Mouse (Mus musculus): ENCODE measurements around the gene Thegl.

Gene Thegl

DNA sequence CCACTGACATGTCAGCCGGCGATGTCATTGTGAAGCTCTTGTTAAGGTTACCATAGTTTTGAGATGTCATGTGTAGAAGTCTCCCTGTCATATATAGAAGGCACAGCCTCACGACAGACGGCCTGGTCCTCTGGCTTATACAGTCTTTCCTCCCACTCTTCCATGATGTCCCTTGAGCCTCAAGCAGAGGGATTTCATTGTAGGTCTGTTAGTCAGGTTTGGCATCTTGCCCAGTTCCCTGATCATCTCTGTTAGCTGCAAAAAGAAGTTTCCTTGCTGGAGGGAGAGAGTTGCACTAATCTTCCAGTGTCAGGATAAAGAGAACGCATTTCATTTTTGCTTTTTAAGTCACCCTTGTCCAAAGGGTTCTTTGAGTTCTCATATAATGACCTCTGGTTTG is 36.8 kb downstream of the Thegl start:
- no peak for DNase-seq (ENCODE audit: low spot score)

- no peak for DNase-seq (ENCODE audit: low spot score)
Observed at GRCm38 (mm10) chr5:77056881-77057440, 41.1 kb downstream of the Thegl start.

GRCm38 (mm10) chr5:77060363-77060762 is 44.5 kb downstream of the Thegl start:
- no peak for DNase-seq (ENCODE audit: low spot score)

DNA sequence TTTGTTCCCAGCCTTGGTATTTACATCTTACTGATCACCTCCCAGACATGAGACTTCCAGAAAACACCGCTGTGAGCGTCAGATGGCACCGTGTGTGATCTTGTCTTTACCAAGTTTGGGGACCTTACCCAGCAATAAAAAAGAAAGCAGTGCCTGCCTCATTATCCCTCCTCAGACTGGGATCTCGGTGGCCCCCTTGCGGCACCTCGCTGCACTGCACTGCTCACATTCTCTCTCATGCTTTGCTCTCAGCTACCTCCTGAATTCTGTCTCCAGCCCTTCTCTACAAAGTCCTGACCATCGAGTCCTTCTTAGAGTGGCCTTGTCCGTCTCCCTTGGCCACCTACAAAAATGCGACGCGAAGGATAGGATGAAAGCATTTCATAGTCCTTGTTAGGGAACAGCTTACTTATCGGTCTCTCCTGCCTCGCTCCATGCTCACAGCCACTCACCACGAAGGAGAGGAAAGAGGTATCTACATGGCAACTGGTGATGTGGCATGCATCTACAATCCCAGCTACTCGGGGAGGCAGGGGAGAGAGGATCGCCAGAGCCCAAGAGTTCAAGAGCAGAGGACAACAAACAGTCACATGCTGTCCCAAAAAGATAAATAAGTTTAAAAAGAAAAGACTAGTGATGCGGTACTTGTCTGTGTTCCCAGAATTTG is 45.7 kb downstream of the Thegl start:
- peak; percentile 22 for DNase-seq (ENCODE audit: low spot score)

DNA sequence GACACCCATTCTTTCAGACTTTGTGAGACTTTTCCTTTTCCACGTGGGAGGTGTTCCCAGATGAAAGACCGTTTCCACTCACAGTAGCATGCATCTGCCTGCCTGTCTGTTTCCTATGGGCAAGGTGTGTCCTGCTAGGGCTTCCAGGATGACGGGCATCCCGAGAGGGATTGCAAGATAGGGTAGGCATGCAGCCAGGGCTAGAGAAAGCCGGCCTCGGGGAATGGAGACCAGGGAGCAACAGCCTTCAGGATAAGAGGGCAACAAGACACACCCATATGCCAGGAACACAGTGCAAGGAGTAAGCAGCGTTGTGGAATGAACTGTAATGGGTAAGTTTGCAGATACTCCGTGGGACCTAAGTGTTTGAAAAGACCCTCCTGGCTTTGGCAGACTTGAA is 51.5 kb downstream of the Thegl start:
- DNase-seq (ENCODE audit: low spot score): no peak

DNA sequence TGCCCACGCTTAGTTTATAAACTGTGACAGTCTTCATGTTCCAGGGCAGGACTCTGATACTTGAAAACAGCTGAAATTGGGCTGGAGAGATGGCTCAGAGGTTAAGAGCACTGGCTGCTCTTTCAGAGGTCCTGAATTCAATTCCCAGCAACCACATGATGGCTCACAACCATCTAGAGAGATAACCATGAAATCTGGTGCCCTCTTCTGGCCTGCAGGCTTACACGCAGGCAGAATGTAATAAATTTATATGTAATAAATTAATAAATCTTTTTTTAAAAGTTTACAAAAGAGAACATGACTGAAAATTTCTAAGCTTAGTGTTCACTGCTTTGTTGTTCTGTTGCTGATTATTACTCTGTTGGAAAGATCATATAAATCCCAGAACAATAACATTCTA is 55.2 kb downstream of the Thegl start:
- DNase-seq (ENCODE audit: low spot score): no peak

DNA sequence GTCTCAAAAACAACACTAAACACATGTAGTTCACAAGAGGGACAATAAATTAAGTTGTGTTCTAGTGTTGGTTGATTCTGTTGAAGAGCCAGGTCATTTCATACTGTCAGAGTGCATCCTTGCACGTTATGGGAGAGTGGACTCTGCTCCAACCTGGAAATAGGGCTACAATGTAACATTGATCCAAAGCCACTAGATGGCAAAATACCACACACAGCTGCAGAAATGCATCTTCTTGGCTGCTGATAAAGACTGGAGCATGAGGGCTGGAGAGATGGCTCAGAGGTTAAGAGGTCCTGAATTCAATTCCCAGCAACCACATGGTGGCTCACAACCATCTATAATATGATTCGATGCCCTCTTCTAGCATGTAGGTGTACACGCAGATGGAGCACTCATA is 55.8 kb downstream of the Thegl start:
- DNase-seq (ENCODE audit: low spot score): no peak

- no peak for DNase-seq (ENCODE audit: low spot score)
Observed at GRCm38 (mm10) chr5:77073794-77074193, 58.0 kb downstream of the Thegl start.

- DNase-seq (ENCODE audit: low spot score): no peak
Observed at GRCm38 (mm10) chr5:77074914-77075313, 59.1 kb downstream of the Thegl start.

DNA sequence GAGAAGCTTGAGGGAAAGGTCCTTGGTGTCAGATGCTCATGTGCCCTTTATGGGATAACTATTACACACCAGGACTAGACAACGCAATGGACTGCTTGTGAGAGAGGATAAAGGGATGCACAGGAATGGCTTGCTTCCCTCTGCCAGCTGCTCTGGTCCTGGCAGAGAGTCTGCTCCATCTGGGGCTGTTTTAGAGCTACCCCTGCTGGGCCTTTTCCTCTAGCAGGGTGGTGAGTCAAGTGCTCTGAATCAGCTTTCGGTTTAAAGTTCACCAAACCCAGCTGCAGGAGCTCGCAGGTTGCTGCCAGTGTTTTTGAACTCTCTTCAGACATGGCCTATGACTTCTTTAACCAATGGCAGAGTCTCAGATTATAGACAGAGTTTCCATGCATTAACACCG is 60.1 kb downstream of the Thegl start:
- no peak for DNase-seq (ENCODE audit: low spot score)

DNA sequence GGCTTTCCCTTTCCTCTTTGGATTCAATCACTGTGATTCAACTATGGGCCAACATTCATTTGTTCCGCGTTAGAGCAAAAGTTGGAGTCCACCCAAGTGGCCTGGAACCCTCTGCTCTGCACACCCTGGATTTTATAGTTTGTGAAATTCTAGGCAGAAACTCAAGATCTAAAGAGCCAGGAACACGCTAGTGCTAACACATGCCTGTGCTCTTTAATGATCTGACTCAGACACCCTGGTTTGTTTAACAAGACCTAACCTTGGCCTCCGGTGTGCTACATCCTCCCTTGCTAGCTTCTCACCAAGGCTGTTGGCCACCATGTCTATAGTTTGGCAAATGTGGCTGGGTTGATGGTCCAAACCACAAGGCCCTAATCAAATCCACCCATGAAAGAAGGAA is 64.9 kb downstream of the Thegl start:
- DNase-seq (ENCODE audit: low spot score): no peak

GRCm38 (mm10) chr5:77082735-77083134 is 66.9 kb downstream of the Thegl start:
- DNase-seq (ENCODE audit: low spot score): no peak

- DNase-seq (ENCODE audit: low spot score): no peak
Observed at GRCm38 (mm10) chr5:77084418-77084817, 68.6 kb downstream of the Thegl start.

DNA sequence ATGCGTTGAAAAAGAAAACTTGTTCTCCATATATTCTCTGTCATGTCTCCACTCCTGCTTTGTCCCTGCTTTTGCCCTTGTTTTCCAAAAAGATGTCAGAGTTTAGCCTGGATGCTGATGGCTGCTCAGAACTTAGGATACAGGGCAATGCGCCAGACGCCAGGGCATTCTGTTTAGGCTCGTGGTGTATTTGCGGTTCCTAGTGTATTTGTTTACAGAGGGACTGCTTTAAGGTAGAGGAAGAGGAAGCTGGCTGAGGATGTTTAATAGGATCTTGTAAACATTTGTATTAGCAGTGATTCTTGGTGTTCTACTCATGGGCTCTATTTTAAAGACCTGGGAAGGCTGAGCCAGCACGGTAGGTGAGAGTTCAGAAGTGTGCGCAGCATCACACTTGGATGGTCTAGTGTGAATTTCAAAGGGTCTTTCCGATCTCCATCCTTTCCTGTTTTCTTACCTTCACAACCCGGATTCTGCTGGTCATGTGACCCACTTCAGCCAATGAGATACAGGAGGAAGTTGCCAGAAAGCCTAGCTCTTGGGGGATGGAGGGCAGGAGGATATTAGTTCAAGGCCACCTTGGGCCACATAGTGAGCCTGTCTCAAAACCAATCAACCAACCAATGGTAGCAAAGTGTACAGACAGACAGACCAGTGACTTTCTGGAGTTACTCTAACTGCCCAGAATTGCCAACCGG is 70.1 kb downstream of the Thegl start:
- DNase-seq (ENCODE audit: low spot score): no peak

DNA sequence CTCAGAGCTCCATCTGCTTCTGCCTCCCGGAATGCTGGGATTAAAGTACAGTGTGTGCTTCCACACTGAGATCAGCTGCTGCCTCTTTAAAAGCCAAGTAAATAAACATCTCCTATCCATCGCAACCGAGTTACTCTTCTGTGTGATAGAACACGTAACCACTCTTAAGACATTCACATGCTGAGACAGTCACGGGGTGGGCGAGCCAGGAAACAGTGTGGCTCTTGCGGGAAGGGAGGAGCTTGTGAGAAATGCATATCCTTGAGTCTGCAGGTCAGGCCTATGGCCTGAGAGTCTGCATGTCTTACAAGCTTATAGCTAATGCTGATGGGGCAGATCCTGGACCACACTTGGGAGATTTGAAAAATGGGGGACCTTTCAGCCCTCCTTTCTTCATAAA is 70.7 kb downstream of the Thegl start:
- no peak for DNase-seq (ENCODE audit: low spot score)

DNA sequence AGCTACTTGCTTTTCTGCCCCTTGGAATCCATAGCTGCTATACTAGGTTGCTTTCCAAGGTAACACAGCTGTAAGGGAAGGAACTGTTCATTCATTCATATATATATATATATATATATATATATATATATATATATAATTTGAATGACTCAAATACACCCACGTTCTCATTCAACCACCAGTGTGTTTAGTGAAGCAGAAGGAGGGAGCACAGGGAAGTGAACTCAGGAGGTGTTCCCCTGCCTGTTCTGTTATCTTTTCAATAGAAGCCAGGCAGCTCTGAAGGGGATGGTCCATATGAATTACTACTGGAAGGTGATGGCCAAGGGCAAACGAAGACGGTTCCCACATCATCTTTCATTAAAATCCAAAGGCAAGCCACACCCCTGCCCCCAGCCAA is 71.3 kb downstream of the Thegl start:
- no peak for DNase-seq (ENCODE audit: low spot score)

GRCm38 (mm10) chr5:77089294-77089693 is 73.5 kb downstream of the Thegl start:
- DNase-seq (ENCODE audit: low spot score): no peak

DNA sequence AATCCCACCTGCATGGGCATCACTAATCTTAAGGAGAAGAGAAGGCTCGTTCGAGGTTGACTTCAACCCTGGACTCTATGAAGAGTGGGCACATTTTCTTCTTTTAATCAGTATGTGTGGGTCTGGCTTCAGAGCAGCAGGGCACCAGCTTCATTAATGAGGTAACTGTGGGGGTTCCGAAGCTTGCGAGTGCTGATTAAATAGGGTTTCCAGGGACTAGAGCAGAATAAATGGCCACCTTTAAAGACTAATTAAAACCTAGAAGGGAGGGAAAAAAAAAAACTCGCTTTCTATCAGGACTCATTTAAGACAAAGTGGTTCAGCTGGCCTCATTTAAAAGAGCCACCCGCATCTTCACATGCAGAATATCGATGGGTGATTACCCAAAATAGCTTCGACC is 74.1 kb downstream of the Thegl start:
- DNase-seq (ENCODE audit: low spot score): no peak

DNA sequence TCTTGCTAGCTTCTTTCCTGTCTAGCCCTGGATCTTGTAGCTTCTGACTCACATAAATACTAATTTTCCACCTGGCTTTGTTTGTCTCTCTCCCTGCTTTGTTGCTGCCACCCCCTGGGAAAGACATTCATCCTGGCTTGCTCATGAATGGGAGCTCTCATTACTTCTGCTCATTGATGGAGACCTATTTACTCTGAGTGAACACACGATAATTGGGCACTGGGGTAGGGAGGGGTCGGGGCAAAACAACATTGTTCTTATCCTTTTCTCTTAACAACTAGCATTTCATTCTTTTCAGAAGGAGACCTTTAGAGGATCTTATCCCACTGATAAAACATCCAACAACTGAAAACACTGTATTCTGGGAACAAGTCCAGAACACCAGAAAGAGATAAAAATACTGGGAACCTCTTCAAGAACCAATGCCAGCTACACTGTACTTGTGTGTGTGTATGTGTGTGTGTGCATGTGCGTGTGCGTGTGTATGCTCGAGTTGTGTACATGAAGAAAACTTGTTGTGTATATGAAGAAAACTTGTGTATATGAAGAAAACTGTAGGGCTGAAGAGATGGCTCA is 74.8 kb downstream of the Thegl start:
- no peak for DNase-seq (ENCODE audit: low spot score)

DNA sequence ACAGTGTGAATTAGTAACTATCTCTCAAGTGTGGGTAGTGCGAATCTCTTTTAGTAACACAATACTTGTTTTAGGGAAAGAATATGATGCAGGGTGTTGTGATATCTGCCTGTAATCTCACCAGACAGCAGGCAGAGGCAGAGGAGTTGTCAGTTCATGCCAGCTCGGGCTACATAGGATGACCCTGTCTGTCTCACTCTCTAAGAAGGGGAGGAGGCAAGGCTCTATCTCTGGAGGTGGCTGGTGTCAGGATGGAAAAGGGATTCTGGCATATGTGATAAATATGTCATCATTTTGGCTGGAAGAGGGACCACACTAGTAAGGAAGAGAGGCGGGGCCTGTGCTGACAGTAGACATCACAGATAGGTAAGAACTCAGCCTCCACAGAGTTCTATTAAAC is 76.1 kb downstream of the Thegl start:
- DNase-seq (ENCODE audit: low spot score): no peak

GRCm38 (mm10) chr5:77092531-77092930 is 76.7 kb downstream of the Thegl start:
- DNase-seq (ENCODE audit: low spot score): no peak

DNA sequence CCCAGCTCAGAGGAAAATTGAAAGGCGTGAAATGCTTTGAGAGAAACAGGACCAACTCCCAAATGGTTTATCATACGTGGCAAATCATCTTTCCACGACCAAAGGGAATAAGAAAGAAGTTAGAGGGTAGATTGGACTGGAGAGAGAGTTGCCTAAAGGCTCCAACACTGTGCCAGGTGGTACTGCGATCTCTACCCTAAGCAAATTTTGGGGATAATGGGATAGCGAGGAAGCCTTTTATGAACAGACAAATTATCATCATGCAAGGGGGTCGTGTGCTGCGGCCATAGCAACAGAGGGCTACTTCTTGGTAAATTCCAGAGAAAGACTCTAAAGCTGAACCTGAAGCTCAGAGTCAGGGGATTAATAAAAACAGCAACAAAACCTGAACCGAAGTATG is 78.1 kb downstream of the Thegl start:
- DNase-seq (ENCODE audit: low spot score): no peak
